Mouse (Mus musculus): ENCODE results near the gene Txndc11. TPM values are rescaled to one million over a fixed set of nuclear protein-coding genes. Genes with fewer than 3 reads are reported as not detected.
A peak's percentile ranks its signal among the peaks of the same experiment; 100 is the strongest.

Gene Txndc11
- polyA plus RNA-seq, 1 experiment from 2014 or later: 27.4 TPM

DNA sequence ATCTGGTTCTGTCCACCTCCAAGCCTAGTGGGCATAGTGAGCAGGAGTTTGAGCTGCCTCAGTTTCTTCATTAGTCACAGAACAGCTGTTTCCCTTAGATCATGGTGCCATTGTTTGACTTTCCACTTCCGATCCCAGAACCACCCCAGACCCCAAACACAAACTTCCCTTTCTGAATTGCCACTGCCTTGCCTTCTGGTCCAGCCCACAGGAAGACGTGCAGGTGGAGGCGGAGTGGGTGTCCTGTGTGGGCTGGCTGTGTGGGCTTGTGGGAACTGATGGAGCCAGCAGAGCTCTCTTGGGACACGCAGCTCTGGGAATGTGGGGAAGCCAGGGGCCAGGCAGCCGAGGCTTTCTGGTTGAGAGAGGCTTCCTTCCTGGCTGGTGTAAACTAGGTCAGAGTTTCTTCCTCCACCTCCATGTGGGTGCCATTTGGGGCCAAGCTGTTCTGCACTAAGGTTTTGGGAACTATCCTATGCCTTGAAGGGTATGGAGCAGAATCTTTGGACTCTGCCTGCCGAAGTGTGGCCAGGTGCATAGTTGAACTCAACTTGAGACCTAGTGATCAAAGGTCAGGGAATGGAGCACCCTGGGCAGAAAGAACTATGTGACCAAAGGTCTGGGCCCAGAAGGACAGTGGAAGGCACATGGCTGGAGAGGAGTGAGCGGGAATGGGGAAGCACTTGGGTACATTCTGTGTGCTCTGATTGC lies 64.6 kb downstream of the Txndc11 start:
- H3K36me3 ChIP-seq (ENCODE audit: control insufficient read depth, insufficient read depth, low read length): peaks cover 9% of the 10 kb centered on the region; the same call in 1 of the 2 replicates
- H3K4me2 ChIP-seq (ENCODE audit: low read length): 0 out of 2 replicates have a peak overlapping the region, but pooled peaks have one; percentile 13
- H3K27ac ChIP-seq (ENCODE audit: low read depth, low read length): peak overlapping the region; percentile 9; the same call in 1 of the 2 replicates
- WGBS: 83% methylated on average over 7 of the region's 7 CpGs
- no peaks in the 10 kb centered on the region for H3K27me3 ChIP-seq (replicated peaks; ENCODE audit: control insufficient read depth, insufficient read depth, low read length)
- H3K9ac ChIP-seq (ENCODE audit: low read depth, low read length): no peak overlapping the region
- H3K4me3 ChIP-seq (ENCODE audit: low read length): no peak overlapping the region
- H3K4me1 ChIP-seq (ENCODE audit: control insufficient read depth, insufficient read depth, low read depth, low read length): peaks cover 67% of the 10 kb centered on the region
- no peaks in the 10 kb centered on the region for H3K9me3 ChIP-seq (ENCODE audit: control insufficient read depth, low read length)
- ATAC-seq: no peak

DNA sequence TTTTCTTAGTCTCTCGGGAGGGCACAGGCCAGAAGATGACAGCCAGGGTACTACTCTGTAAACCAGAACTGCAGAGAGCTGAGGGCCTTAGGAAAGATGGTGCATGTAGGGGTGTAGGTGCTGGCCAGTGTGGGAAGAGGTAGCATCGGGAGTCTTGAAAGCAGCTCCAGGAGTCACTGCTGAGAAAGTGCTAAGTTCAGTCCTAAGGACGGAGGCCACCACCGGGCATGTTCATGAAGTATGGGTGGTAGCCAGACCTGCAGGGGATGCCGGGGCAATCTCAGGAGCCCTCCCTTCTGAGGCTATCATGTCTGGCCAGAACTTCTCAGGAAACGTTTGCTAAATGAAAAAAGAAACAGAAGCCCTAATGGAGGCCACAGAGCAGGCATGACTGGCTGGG lies 65.2 kb downstream of the Txndc11 start:
- peak overlapping the region; percentile 35; the same call in 1 of the 2 replicates for H3K4me2 ChIP-seq (ENCODE audit: low read length)
- 0 out of 2 replicates have a peak overlapping the region, but pooled peaks have one; percentile 3 for H3K9ac ChIP-seq (ENCODE audit: low read depth, low read length)
- no peak for ATAC-seq

DNA sequence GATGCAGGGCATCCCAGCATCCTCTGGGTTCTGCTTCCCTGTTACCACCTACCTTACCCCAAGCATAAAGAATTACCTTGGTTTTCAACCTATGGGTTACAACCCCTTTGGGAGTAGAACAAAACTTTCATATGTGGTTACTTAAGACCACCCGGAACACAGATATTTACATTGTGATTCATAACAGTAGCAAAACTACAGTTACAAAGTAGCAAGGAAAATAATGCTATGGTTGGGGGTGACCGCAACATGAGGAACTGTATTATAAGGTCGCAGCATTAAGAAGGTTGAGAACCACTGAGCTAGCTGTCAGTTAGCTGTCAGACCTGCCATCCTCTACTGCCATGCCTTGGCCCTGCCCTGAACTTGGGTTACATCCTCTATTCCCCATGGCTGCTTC lies 65.8 kb downstream of the Txndc11 start:
- H3K4me1 ChIP-seq (ENCODE audit: control insufficient read depth, insufficient read depth, low read depth, low read length): peaks cover 64% of the 10 kb centered on the region
- H3K9ac ChIP-seq (ENCODE audit: low read depth, low read length): no peak overlapping the region
- 97% methylated on average over 3 of the region's 3 CpGs for WGBS
- no peak for ATAC-seq
- H3K27ac ChIP-seq (ENCODE audit: low read depth, low read length): no peak overlapping the region
- H3K36me3 ChIP-seq (ENCODE audit: control insufficient read depth, insufficient read depth, low read length): peaks cover 6% of the 10 kb centered on the region; the same call in 1 of the 2 replicates
- peak overlapping the region; percentile 82 for H3K4me2 ChIP-seq (ENCODE audit: low read length)
- H3K9me3 ChIP-seq (ENCODE audit: control insufficient read depth, low read length): no peaks in the 10 kb centered on the region
- H3K4me3 ChIP-seq (ENCODE audit: low read length): no peak overlapping the region
- no peaks in the 10 kb centered on the region for H3K27me3 ChIP-seq (replicated peaks; ENCODE audit: control insufficient read depth, insufficient read depth, low read length)

More for the DNA sequence above, 65.2 kb downstream of the Txndc11 start:
- H3K4me1 ChIP-seq (ENCODE audit: control insufficient read depth, insufficient read depth, low read depth, low read length): peaks cover 67% of the 10 kb centered on the region
- 73% methylated on average over 6 of the region's 6 CpGs for WGBS
- no peaks in the 10 kb centered on the region for H3K27me3 ChIP-seq (replicated peaks; ENCODE audit: control insufficient read depth, insufficient read depth, low read length)
- peaks cover 8% of the 10 kb centered on the region; the same call in 1 of the 2 replicates for H3K36me3 ChIP-seq (ENCODE audit: control insufficient read depth, insufficient read depth, low read length)
- H3K27ac ChIP-seq (ENCODE audit: low read depth, low read length): peak overlapping the region; percentile 9; the same call in 1 of the 2 replicates
- no peak overlapping the region for H3K4me3 ChIP-seq (ENCODE audit: low read length)
- H3K9me3 ChIP-seq (ENCODE audit: control insufficient read depth, low read length): no peaks in the 10 kb centered on the region

DNA sequence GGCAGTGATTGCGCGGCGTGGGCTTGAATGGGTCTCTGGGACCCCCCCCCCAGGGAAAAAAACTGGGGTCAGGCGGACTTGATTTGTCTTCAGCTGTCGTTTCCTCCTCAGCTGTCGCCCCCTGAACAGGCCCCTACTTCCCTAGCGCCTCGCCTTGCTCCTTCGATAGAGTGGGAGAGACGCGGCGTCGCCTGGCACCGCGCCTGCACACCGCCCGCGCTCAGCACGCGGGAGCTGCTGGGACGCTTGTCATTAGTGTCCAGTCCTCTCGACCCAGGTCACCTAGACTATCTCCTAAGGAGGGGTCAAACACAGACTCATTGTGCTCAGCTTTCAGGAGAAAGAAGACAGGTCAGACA lies 67.6 kb downstream of the Txndc11 start:
- ATAC-seq: peak; percentile 41
- Histone ChIP-seq H3K9ac (ENCODE audit: low read depth, low read length) (peak overlapping the region; percentile 92), H3K4me1 (ENCODE audit: control insufficient read depth, insufficient read depth, low read depth, low read length) (peaks cover 54% of the 10 kb centered on the region), H3K4me3 (ENCODE audit: low read length) (peak overlapping the region; percentile 65), H3K36me3 (ENCODE audit: control insufficient read depth, insufficient read depth, low read length) (no peaks in the 10 kb centered on the region), H3K27ac (ENCODE audit: low read depth, low read length) (peak overlapping the region; percentile 97), H3K27me3 (replicated peaks; ENCODE audit: control insufficient read depth, insufficient read depth, low read length) (no peaks in the 10 kb centered on the region), H3K4me2 (ENCODE audit: low read length) (peak overlapping the region; percentile 82), H3K9me3 (ENCODE audit: control insufficient read depth, low read length) (no peaks in the 10 kb centered on the region)
- WGBS: 0% methylated on average over 18 of the region's 22 CpGs

DNA sequence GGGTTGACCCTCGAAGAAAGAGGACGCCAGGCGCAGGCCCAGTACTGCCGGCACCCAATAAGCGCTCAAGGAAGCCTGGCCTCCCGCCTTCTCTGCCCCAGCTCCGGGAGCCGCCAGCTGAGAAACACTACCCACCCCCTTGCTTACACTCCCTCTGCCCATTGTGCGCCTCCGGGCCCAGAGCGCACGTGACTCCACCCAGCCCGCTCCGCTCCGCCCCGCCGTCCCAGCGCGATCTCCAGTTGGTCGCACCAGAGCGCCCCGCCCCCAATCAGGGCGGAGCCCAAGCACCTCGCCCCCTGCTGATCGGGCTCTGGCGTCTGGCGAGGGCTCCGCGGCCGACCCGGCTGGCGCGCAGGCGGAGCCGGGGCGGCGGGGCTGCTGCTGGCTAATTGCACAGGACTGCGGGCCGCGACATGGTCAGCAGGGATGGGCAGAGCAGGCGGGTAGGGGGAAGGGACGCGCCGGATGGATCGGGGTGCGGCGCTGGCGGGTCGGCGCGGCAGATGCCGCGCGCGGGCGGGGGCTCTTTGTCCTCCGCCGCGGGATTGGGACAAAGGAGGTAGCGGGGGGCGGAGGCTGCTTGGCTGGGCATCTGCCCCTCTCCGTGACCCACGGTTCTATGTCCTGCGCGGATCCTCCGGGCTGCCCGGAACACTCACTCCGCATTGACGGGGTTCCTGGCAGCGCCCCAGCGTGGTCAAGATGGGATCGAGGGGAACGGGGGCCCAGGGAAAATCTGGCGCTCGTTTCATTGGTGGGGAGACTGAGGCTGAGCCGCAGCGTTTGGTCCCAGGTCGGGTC lies 68.2 kb downstream of the Txndc11 start, which contains the start of gene Litaf:
TSS of gene Litaf (minus strand) at position 129 of the 804 bp plus-strand sequence.
- Histone ChIP-seq H3K4me1 (ENCODE audit: control insufficient read depth, insufficient read depth, low read depth, low read length) (peaks cover 49% of the 10 kb centered on the region), H3K9me3 (ENCODE audit: control insufficient read depth, low read length) (no peaks in the 10 kb centered on the region), H3K9ac (ENCODE audit: low read depth, low read length) (peak within 1 kb of the TSS; percentile 92), H3K27me3 (replicated peaks; ENCODE audit: control insufficient read depth, insufficient read depth, low read length) (no peaks in the 10 kb centered on the region), H3K36me3 (ENCODE audit: control insufficient read depth, insufficient read depth, low read length) (no peaks in the 10 kb centered on the region), H3K4me2 (ENCODE audit: low read length) (peak within 1 kb of the TSS; percentile 82), H3K4me3 (ENCODE audit: low read length) (peak within 1 kb of the TSS; percentile 65), H3K27ac (ENCODE audit: low read depth, low read length) (peak within 1 kb of the TSS; percentile 97)
- WGBS: under 1% methylated on average over 70 of the region's 78 CpGs
- ATAC-seq: peak; percentile 97

DNA sequence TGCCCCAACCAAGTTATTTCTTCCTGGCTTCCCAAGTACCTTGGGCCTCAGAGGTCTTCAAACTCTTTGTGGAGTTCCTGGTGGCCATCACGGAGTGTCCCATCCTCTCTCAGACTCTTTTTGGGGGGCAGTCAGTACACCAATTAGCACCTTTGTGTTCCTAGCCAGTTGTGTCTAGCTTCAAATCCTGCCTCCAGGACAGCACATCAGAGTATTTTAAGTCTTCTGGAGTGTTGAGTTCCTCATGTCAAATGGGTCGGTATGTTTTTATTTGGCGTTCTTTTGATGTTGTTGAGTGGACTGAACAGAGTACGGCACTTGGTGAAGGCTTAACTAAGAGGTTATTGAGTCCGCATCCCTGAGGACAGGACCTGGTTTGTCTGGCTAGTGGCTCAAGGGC lies 69.0 kb downstream of the Txndc11 start:
- 0 out of 2 replicates have a peak, but pooled peaks have one; percentile 3 for ATAC-seq
- H3K4me2 ChIP-seq (ENCODE audit: low read length): peak overlapping the region; percentile 69
- no peaks in the 10 kb centered on the region for H3K36me3 ChIP-seq (ENCODE audit: control insufficient read depth, insufficient read depth, low read length)
- peak overlapping the region; percentile 79 for H3K27ac ChIP-seq (ENCODE audit: low read depth, low read length)
- peaks cover 42% of the 10 kb centered on the region for H3K4me1 ChIP-seq (ENCODE audit: control insufficient read depth, insufficient read depth, low read depth, low read length)
- no peaks in the 10 kb centered on the region for H3K9me3 ChIP-seq (ENCODE audit: control insufficient read depth, low read length)
- H3K27me3 ChIP-seq (replicated peaks; ENCODE audit: control insufficient read depth, insufficient read depth, low read length): no peaks in the 10 kb centered on the region
- peak overlapping the region; percentile 65 for H3K4me3 ChIP-seq (ENCODE audit: low read length)
- H3K9ac ChIP-seq (ENCODE audit: low read depth, low read length): 0 out of 2 replicates have a peak overlapping the region, but pooled peaks have one; percentile 65
- WGBS: 62% methylated on average over 5 of the region's 5 CpGs

DNA sequence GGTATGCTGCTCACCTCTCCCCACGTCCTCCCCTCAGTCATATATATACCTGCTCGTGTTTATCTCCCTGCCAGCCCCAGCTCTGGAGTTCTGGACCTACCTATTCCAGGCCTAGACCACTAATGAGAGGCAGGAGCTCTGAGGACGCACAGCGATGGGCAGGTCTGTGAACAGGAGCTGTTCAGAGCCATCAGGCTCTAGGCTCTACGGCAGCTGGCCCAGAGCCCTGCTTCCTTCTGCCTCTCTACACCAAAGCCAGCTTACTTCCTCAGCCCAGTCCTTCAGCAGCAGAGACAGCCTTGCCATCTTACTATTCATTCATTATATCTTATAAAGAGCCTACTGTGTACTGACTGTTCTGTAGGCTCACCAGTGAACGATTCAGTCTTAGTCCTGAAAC lies 69.7 kb downstream of the Txndc11 start:
- no peaks in the 10 kb centered on the region for H3K36me3 ChIP-seq (ENCODE audit: control insufficient read depth, insufficient read depth, low read length)
- no peak overlapping the region for H3K4me2 ChIP-seq (ENCODE audit: low read length)
- H3K27me3 ChIP-seq (replicated peaks; ENCODE audit: control insufficient read depth, insufficient read depth, low read length): no peaks in the 10 kb centered on the region
- H3K9ac ChIP-seq (ENCODE audit: low read depth, low read length): no peak overlapping the region
- no peaks in the 10 kb centered on the region for H3K9me3 ChIP-seq (ENCODE audit: control insufficient read depth, low read length)
- ATAC-seq: no peak
- no peak overlapping the region for H3K4me3 ChIP-seq (ENCODE audit: low read length)
- WGBS: 82% methylated on average over 6 of the region's 6 CpGs
- H3K4me1 ChIP-seq (ENCODE audit: control insufficient read depth, insufficient read depth, low read depth, low read length): peaks cover 36% of the 10 kb centered on the region
- H3K27ac ChIP-seq (ENCODE audit: low read depth, low read length): no peak overlapping the region

DNA sequence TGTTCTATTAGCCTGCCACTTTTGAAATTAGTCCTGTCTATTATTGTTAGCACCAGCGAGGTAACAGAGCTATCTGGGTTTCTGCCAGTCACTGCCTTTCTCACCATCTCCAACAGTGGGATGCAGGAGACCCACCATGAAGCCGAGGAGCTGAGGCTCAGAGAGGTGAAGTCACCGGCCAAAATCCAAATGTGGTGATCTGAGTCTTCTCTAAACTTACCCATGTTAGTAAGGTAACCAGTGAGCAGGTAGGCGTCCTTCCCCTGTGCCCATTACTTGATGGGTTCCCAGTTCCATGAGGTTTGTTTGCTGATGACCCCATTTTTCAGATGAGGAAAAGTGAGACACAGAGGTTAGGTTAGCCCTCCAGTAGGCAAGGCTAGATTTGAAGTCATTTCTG lies 70.1 kb downstream of the Txndc11 start:
- peaks cover 32% of the 10 kb centered on the region for H3K4me1 ChIP-seq (ENCODE audit: control insufficient read depth, insufficient read depth, low read depth, low read length)
- H3K27me3 ChIP-seq (replicated peaks; ENCODE audit: control insufficient read depth, insufficient read depth, low read length): no peaks in the 10 kb centered on the region
- no peak for ATAC-seq
- no peak overlapping the region for H3K9ac ChIP-seq (ENCODE audit: low read depth, low read length)
- H3K27ac ChIP-seq (ENCODE audit: low read depth, low read length): no peak overlapping the region
- H3K4me2 ChIP-seq (ENCODE audit: low read length): no peak overlapping the region
- WGBS: 89% methylated on average over 4 of the region's 4 CpGs
- H3K36me3 ChIP-seq (ENCODE audit: control insufficient read depth, insufficient read depth, low read length): no peaks in the 10 kb centered on the region
- no peaks in the 10 kb centered on the region for H3K9me3 ChIP-seq (ENCODE audit: control insufficient read depth, low read length)
- no peak overlapping the region for H3K4me3 ChIP-seq (ENCODE audit: low read length)

Data from hindbrain, embryonic 16.5 days (tissue).